Mouse (Mus musculus) neural tube, embryonic 14.5 days (tissue): ENCODE results near the gene Usp12. TPM values are rescaled to one million over a fixed set of nuclear protein-coding genes. Genes with fewer than 3 reads are reported as not detected.

Experiments used
- polyA plus RNA-seq: library from polyadenylated mRNA; unstranded; fragments of >200 nt; fragmentation: Nextera tagmentation; extraction: Ambion mirVana; gene quantifications from 2 replicates; pipeline ENCODE4 v1.2.1, GENCODE M21; 2014

The Usp12 gene
- polyA plus RNA-seq, 1 experiment from 2014 or later: 11.5 TPM

Other genes with a start within 250 kb of the Usp12 start
- not detected in 2 replicates for gene Gm3415, start 238.9 kb downstream of the Usp12 start, polyA plus RNA-seq
- 18.2 and 24.2 TPM in 2 replicates for gene Gpr12, start 209.8 kb downstream of the Usp12 start, polyA plus RNA-seq
- gene Rpl21, start 37.9 kb upstream of the Usp12 start, polyA plus RNA-seq: 380 TPM in 2 replicates
- gene Rasl11a, start 50.1 kb upstream of the Usp12 start, polyA plus RNA-seq: 8.9 and 9.1 TPM in 2 replicates
- gene Gtf3a, start 153.7 kb upstream of the Usp12 start, polyA plus RNA-seq: 104 and 105 TPM in 2 replicates
- gene Mtif3, start 168.8 kb upstream of the Usp12 start, polyA plus RNA-seq: 25.2 and 34.7 TPM in 2 replicates